Mouse (Mus musculus): ENCODE data around the gene Rack1.

Gene Rack1

GRCm38 (mm10) chr11:48799921-48800701, at the start of gene Rack1:
TSS of gene Rack1 (plus strand) at chr11:48800332.
- WGBS, result under 1% methylated on average over 47 of the region's 47 CpGs

GRCm38 (mm10) chr11:48750428-48750827, 49.7 kb upstream of the Rack1 start:
- 93% methylated on average over 6 of the region's 6 CpGs for WGBS

- 93% methylated on average over 18 of the region's 18 CpGs for WGBS
These were observed 46.6 kb upstream of the Rack1 start for GRCm38 (mm10) chr11:48753534-48753933.

- 86% methylated on average over 8 of the region's 8 CpGs for WGBS
These were observed 41.1 kb upstream of the Rack1 start for GRCm38 (mm10) chr11:48759021-48759420.

- 66% methylated on average over 9 of the region's 9 CpGs for WGBS
These were observed 36.0 kb upstream of the Rack1 start for GRCm38 (mm10) chr11:48764119-48764518.

- WGBS, result 84% methylated on average over 14 of the region's 14 CpGs
These were observed 32.8 kb upstream of the Rack1 start for GRCm38 (mm10) chr11:48767195-48767876.

DNA sequence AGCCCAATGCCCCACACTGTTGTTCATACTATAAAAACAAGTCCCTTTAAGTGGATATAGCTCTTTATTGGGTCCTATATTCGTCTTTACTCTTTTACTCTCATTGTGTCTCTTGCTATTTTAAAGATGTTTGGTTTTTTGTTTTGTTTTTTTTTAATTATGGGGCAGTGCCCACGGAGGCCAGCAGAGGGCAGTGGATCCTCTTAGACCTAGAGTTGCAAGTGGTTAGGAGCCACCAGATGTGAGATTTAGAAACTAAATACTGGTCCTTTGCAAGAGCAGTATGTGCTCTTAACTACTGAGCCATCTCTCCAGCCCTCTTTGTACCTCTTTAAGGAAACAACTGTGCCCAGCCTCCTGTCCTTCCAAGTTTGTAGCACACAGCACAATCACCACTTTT, 28.4 kb upstream of the Rack1 start:
- WGBS, result 15% methylated on average over 2 of the region's 2 CpGs

DNA sequence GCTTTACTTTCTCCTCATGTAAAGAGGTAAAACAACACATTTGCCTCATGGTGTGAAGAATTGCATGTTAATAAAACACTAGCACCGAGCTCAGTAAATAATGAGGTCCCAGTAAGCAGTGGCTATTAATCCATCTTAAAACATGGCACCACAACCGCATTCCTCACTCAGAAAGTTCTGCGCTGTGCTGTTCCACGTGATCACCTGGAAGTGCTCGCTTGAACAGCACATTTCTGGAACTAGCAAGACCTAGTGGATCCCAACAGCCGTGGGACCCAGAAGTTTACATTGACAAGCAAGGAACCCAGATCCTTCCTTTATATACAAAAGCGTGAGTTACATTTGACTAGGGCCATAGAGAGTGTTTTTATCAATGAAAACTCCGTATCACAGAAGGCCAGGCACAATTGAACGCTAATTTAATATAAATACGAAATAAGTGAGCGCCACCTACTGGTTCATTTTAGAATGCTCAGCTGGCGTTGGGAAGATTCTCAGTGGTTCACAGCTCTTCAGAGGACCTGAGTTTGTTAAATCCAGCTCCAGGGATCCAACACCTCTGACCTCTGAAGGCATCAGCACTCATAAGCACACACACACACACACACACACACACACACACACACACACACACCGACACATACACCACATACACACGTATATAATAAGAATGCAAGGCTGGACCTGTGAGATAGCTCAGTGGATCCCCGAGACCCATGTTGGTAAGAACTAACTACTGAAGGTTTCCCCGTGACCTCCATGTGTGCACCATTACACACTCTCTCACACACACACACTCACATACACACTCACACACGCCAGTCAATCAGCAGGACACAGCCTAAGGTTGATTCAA, 25.5 kb upstream of the Rack1 start:
- 28% methylated on average over 17 of the region's 17 CpGs for WGBS

- 5% methylated on average over 7 of the region's 7 CpGs for WGBS
These were observed 24.6 kb upstream of the Rack1 start for GRCm38 (mm10) chr11:48775483-48775882.

GRCm38 (mm10) chr11:48776664-48777063, 23.5 kb upstream of the Rack1 start:
- WGBS, result 47% methylated on average over 9 of the region's 9 CpGs

- WGBS, result 96% methylated on average over 9 of the region's 9 CpGs
These were observed 22.8 kb upstream of the Rack1 start for GRCm38 (mm10) chr11:48777303-48777702.

GRCm38 (mm10) chr11:48779450-48779849, 20.7 kb upstream of the Rack1 start:
- WGBS, result 43% methylated on average over 7 of the region's 7 CpGs

DNA sequence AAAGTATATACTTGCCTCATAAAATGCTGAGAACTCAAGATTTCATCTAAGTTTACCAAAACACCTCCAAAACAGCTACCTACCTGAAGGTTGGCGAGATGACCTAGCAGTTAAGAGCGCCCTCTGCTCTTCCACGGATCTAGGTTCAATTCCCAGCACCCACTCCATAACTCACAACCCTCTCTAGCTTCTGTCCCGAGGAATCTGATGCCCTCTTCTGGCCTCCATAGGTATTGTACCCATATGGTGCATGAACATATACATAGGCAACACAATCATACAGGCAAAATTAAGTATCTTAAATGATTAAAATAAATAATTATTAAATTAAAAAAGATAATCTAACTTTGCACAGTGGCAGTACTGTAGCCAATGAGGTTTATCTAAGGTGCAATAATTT, 17.9 kb upstream of the Rack1 start:
- WGBS, result 91% methylated on average over 4 of the region's 4 CpGs

GRCm38 (mm10) chr11:48787455-48788211, 12.5 kb upstream of the Rack1 start:
- WGBS, result 51% methylated on average over 10 of the region's 10 CpGs

GRCm38 (mm10) chr11:48788311-48789089, 11.6 kb upstream of the Rack1 start:
- 2% methylated on average over 16 of the region's 16 CpGs for WGBS

GRCm38 (mm10) chr11:48789215-48789614, 10.9 kb upstream of the Rack1 start:
- 85% methylated on average over 5 of the region's 5 CpGs for WGBS

GRCm38 (mm10) chr11:48789973-48790823, 9.9 kb upstream of the Rack1 start:
- 13% methylated on average over 20 of the region's 20 CpGs for WGBS

- 75% methylated on average over 8 of the region's 8 CpGs for WGBS
These were observed 9.2 kb upstream of the Rack1 start for GRCm38 (mm10) chr11:48790946-48791345.

DNA sequence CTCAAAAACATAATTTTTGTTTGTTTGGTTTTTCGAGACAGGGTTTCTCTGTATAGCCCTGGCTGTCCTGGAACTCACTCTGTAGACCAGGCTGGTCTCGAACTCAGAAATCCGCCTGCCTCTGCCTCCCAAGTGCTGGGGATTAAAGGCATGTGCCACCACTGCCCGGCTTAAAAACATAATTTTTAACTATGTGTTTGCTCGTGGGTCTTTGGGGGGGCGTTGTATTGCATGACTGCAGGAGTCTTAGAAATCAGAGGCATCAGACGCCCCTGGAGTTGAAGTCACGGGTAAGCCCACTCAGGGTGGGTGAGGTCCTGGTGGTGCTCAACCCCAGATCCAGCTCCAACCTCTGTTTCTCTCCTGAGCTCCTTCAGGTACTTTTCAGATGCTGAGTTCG, 8.2 kb upstream of the Rack1 start:
- 88% methylated on average over 9 of the region's 9 CpGs for WGBS

GRCm38 (mm10) chr11:48793184-48793583, 6.9 kb upstream of the Rack1 start:
- WGBS, result 99% methylated on average over 3 of the region's 3 CpGs

Measured in cerebral cortex, adult 2 months (tissue).